Mouse (Mus musculus) CD4-positive, CD25-positive, alpha-beta regulatory T cell (primary cell): ENCODE data around the gene Ago4. TPM values are rescaled to one million over a fixed set of nuclear protein-coding genes. Genes with fewer than 3 reads are reported as not detected.

Experiments used
- polyA plus RNA-seq: library from polyadenylated mRNA; unstranded; fragments of 100-300 nt; shearing (Covaris generic); gene quantifications from one replicate; pipeline ENCODE4 v1.2.1, GENCODE M21; 2017

The Ago4 gene
- 0.14 TPM for polyA plus RNA-seq

DNA sequence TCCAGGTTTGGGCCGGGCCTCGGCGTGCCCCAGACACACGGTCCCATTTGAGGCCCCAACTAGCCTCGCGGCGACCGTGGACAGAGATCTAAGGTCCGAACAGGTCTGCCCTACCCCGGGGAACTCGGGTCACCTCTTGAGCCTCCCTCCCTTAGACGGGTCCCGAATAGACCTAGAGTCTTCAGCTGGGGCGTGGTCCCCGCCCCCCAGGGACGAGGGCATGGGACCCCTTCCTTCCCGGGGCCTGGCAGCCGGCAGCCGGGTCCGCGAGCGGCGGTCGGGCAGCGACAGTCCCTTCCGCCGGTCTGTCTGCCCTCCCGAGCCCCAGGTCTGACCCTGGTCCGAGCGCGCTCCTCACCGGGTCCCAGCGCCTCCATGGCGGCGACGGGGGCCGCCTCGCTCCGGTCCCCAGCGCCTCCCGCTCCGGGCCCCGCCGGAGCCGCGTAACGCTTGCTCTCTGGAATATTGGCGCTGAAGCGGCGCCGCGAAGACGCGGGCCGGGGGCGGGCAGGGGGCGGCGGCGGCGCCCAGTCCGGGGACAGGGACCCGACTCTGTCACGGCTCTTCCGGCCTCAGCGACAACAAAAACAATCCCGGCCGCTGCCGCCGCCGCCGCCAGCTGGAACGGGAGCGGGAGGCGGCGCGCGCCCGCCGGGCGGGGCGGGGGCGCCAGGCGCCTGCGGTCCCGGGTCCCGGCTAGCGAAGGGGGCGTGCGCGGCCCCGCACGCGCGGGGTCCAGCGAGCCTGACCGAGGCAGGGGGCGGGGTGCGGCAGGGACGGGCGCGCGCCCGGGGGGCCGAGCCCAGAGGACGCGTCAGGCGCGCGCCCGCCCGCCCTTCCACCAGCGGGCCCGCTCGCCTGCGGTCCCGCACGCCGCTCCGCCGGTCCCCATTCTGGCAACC, at the start of gene Ago4:
Ago4 (minus strand) TSS at position 646 of the 902 bp plus-strand sequence.

DNA sequence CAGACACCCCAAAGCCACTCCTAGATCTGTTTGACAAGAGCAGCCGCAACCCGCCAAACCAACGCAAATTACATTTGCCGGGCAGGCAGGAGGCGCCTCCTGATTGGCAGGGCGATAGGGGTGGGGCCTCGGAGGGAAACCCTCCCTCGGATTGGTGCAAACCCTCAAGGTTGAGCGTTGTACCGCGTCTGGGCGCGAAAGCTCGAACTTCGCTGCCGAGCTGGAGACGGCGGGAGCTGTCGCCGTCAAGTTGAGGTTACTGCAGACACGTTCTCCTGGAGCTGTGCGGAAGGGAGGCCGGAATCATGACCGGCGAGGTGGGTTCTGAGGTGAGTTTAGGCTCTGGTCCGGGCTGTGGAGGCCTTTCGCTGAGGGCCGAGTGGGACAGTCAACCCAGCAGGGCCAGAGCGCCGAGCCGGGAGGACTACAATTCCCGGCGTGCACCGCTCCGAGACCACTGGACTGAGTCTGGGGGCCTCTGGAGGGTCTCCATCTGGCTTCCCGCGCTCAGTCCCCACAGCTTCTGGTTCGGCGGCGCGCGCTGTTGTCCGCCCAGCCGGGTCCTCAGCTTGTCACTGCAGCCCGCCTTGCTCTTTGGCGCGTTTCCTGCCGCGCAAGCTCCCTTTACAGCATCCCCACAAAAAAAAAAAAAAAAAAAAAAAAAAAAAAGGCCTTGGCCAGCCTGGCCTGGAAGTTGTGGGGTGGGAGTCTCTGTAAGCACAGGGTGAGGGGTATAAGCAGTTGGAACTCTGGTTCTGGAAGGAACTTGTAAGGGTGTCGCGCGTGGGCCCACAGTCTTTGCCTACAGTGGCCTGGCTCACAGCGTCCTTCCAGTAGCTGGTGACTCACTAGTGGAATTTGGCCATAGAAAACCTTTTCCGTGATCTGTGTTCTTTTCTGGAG, 23.8 kb upstream of the Ago4 start, which contains the start of gene Clspn:
Clspn (plus strand) TSS at position 127 of the 903 bp plus-strand sequence.

DNA sequence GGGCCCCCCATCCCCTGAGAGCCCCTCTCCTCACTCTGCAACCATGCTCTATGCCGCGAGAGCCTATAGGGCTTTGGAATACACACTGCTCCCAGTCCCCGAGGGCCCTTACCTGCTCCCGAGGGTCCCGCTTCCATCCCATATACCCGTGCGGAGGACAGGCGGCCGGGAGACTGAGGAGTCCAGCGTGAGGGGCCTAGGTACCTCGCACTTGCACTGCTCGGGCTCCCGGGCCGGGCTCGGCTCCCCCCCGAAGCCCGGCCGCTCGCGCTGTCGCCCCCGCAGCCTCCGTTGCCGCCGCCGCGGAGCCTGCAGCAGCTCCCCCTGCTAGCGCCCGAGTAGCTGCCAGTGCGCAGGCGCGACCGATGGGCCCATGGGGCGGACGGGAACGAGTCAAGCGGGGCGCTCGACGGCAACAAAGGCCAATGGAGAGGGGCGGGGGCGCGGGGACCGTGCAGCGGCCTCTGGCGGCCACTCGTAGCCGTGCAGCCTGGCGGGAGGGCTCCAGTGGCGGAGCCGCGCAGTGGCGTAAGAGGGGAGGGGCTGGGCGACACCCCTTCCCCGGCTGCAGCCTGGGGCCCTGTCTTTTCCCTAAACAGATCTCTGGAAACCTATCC, 64.9 kb downstream of the Ago4 start, which contains the start of gene Ago1:
Ago1 (minus strand) TSS at position 299 of the 617 bp plus-strand sequence.

Other genes with a start within 250 kb of the Ago4 start
- gene Col8a2, start 246.7 kb downstream of the Ago4 start, polyA plus RNA-seq: not detected
- gene Adprhl2, start 211.8 kb downstream of the Ago4 start, polyA plus RNA-seq: 79.9 TPM
- not detected for gene Tekt2, start 207.8 kb downstream of the Ago4 start, polyA plus RNA-seq
- 25.2 TPM for gene Ago3, start 103.9 kb downstream of the Ago4 start, polyA plus RNA-seq
- gene Ago1, start 64.9 kb downstream of the Ago4 start, polyA plus RNA-seq: 6.3 TPM
- 1.5 TPM for gene Clspn, start 23.5 kb upstream of the Ago4 start, polyA plus RNA-seq
- gene 5730409E04Rik, start 76.3 kb upstream of the Ago4 start, polyA plus RNA-seq: 0.12 TPM
- gene Psmb2, start 144.2 kb upstream of the Ago4 start, polyA plus RNA-seq: 288 TPM
- gene Tfap2e, start 202.8 kb upstream of the Ago4 start, polyA plus RNA-seq: not detected
- gene Ncdn, start 220.0 kb upstream of the Ago4 start, polyA plus RNA-seq: 54.8 TPM
- gene AU040320, start 220.1 kb upstream of the Ago4 start, polyA plus RNA-seq: 40.6 TPM